Mouse (Mus musculus) left cerebral cortex, adult 11 months (tissue): Measurements from ENCODE around the gene Olfr972.
"Not testable (repeated sequence)": the region's sequence is repeated elsewhere in the genome, so short reads cannot be mapped to it uniquely, and the experiment has no call there.

Experiments used
- DNase-seq: peaks from one replicate; pipeline ENCODE4 v3.0.0; 2022; ENCODE audit warnings: low spot score

Gene Olfr972

DNA sequence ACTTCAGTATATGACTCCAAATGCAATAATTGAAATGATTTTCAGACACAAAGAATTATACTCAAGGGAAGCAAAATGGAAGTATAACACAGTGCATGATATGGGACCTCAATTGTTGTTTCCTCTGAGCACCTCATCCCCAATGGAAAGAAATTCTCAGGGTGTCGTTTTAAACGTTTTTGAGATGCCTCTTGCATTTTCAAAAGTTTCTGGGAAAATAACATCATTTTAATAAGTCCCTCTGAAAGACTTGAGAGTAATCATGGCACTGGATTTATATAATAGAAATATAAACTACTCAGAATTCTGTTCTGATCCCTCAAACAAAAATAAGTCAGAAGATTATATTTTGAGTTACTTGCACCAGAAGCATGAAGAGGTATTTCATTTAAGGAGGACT, at the start of gene Olfr972:
Gene Olfr972, plus strand, starts transcription at position 301 of the 400 bp plus-strand sequence.
- DNase-seq, result no peak

DNA sequence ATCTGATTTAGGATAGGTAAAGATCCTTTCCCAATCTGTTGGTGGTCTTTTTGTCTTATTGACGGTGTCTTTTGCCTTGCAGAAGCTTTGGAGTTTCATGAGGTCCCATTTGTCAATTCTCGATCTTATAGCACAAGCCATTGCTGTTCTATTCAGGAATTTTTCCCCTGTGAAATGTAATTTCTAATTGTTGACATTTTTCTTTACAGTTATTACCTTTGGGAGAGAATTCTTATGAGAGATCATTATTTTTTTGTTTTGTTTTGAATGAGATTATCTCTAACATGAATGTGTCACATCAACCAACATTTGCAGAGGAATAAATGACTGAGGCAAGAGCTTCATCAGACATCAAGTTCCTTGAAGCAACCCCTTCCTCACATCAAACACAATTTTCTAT, 29.6 kb upstream of the Olfr972 start, which contains the start of gene Olfr971:
Gene Olfr971, plus strand, starts transcription at position 301 of the 400 bp plus-strand sequence.
- DNase-seq, result not testable (repeated sequence)

DNA sequence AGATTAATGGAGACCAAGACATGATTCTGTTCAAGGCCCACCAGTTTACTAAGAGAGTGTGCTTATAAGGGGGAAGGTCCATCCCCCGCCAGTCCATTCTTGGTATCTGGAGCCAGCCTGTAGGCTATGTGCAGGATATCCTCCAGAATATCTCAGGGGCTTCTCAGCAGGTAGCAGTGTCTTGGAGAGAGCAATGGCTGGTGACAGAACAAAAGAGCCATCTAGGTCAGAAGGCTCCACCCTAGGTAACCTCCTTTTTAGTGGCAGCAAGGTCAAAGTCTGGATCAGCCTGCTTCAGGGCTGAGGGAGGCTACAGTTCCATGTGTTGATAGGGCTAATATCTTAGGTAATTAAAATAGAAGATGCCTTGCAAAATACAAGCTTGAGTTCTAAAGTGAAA, 5.8 kb downstream of the Olfr972 start:
- DNase-seq, result not testable (repeated sequence)

DNA sequence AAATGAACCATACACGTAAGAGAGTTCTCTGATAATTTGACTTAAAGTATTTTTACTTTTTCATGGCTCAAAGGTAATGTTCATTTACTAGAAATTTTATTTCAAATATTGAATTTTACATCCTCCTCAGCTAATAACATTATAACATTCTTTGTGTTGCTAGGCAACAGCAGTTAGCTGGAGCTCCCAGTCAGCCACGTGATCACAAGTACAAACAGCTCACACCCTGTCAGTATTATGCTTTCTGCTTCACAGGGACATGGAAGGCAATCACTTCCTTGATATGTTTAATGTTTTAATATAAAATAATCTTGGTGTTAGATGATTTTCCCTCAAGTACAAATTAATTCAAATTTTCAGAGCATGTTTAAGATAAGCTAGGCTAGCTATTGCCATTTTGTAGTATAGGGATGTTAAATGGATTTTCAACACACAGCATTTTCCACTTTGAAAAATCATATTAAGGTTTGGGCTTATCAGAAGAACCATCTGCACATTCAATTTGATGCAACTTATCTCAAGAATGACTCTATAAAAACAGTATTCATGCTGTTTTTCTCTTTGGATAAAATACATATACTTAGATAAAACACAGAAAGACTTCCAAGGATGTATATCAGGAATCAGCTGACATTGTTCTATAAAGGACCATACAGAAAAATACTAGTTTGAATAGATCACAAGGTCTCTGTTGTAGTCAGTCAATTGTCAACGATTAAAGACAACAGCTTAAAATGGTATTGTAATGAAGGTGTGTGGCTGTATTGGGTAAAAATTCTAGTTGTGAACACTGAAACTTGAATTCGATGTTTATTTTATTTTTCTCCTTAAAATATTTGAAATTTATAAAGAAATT, 11.5 kb downstream of the Olfr972 start:
- DNase-seq, result not testable (repeated sequence)

DNA sequence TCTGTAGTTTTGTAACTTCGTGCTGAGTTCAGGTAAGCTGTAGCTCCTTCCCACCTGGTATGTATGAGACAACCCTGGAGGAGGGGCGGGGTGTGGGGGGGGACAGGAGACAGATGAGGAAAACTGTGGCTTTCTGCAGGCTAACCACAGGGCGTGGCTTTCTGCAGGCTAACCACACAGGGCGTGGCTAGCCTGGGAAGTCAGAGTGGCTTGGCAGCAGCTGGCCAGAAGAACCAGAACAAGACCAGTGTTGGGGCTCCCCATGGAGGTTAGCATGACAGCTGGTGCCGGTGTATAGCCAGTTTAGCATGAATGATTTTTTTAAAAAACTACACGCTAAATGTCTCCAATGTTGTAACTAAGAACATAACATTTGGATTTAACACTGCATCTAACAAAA, 38.9 kb downstream of the Olfr972 start:
- DNase-seq, result no peak

DNA sequence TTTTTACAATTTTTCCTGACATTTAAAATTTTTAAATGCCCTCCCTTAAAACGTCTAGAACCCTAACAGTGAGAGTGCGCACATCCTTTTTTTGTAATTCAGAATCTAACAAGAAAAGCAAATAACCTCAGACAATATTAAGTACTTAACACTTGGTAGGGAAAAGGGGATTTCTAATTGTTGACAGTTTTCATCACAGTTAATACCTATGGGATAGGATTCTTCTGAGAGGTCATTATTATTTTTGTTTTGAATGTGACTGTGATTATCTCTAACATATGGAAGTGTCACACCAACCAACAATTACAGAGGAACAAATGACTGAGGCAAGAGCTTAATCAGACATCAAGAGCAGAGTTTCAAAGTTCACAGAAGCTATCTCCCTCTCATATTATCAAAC, 40.8 kb downstream of the Olfr972 start, which contains the start of gene Olfr229:
Gene Olfr229, plus strand, starts transcription at position 301 of the 400 bp plus-strand sequence.
- no peak for DNase-seq

DNA sequence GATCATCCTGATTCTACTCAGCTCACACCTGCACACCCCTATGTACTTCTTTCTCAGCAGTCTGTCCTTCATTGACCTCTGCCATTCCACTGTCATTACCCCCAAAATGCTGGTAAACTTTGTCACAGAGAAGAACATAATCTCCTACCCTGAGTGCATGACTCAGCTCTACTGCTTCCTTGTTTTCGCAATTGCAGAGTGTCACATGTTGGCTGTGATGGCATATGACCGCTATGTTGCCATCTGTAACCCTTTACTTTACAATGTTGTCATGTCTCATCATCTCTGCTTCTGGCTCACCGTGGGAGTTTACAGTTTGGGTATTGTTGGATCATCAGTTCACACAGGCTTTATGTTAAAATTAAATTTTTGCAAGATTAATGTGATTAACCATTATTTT, 43.7 kb downstream of the Olfr972 start:
- DNase-seq, result no peak
